Mouse (Mus musculus) kidney, adult 2 months (tissue): Measurements from ENCODE around the gene Zfp385c.

Experiments
- CTCF ChIP-seq: fragments of 200-500 bp; conservative IDR thresholded peaks from 2 replicates; pipeline ENCODE4 v1.5.1; 2011; ENCODE audit warnings: low read depth, mild to moderate bottlenecking, control low read depth, low read length, moderate library complexity, mixed read lengths; ENCODE audit not compliant: insufficient read depth, insufficient read length
- POLR2A ChIP-seq: fragments of 200-500 bp; IDR thresholded peaks from one replicate; pipeline ENCODE4 v1.6.1; 2011; ENCODE audit warnings: low read depth, low read length, control low read depth

DNA sequence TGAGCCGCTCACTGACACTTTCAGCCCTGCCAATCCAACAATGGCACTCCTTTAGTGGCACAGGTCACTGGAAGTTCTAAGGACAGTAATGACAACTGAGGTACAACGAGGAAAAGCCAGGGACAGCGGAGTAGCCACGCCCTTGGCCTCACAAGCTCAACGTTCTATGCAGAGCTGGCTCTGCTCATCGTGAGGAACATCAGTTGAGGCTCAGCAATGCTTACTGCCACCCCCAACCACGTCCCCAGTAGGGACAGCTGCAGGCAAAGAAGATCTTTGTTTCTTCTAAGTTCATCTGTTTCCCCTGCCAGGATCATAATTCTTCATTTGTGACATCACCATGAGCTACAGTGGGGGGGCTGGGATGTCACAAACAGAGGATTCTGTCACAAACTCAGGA lies 97.6 kb downstream of the Zfp385c start:
- TF ChIP-seq POLR2A (no peak), CTCF (no peak)
